8 mouse cellular contexts compared by ENCODE assay signal in the genomic region with DNA sequence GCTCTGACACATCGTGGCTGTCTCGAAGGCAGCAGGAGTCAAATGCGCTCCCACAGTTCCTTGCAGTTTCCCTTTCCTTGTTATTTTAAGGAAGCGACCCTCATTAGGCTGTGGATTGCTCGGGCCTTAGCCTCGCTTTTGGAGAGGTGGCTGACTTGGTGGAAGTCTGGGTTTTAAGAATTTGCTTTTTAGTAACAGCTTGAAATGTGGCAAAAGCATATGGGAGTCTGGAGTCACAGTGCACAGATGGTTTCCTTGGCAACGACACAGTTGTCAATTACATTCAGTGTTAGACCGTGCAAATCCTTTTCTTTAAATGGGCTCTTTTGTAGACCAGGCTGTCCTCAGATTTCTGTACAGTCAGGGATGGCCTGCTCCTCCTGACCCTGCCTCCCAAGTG. TPM values are rescaled to one million over a fixed set of nuclear protein-coding genes. Genes with fewer than 3 reads are reported as not detected.
DNase-seq lines count a peak whose midpoint lies in the region; ATAC-seq and TF ChIP-seq lines count a peak whose summit lies in the region.

No protein-coding gene starts in this region.

- ATAC-seq in forebrain, embryonic 14.5 days: peak; percentile 33; the same call in 1 of the 2 replicates
- ATAC-seq in liver, embryonic 13.5 days (ENCODE audit: low read depth): no peak

- no peak for TF ChIP-seq RAD21 in MEL (IDR thresholded peaks at IDR 0.05; ENCODE audit: low read depth, low read length)

- no peak for TF ChIP-seq POLR2A in kidney, adult 2 months (IDR thresholded peaks at IDR 0.05; ENCODE audit: low read depth, low read length)
- no peak for TF ChIP-seq POLR2A in MEL (IDR thresholded peaks at IDR 0.05; ENCODE audit: control insufficient read depth in 1 of 2, insufficient read depth in 1 of 2, low read depth in 1 of 2, low read length in 2 of 2, poor library complexity in 1 of 2)

- peak overlapping the region; percentile 98 for H3K4me3 ChIP-seq in kidney, adult 2 months (ENCODE audit: insufficient read depth, low read depth, low read length)
- peak overlapping the region; percentile 42 to 99 for H3K4me3 ChIP-seq in MEL (ENCODE audit: control insufficient read depth in 1 of 2, insufficient read depth in 1 of 2, low read depth in 2 of 2, low read length in 2 of 2)
- H3K4me3 ChIP-seq in forebrain, embryonic 14.5 days (ENCODE audit: low read depth, low read length): peak overlapping the region; percentile 97
- peak overlapping the region; percentile 94 for H3K4me3 ChIP-seq in liver, embryonic 13.5 days (replicated peaks)

- DNase-seq in kidney, adult 2 months: no peak
- DNase-seq in kidney, adult 18-20 months: no peak
- DNase-seq in MEL (ENCODE audit: low read depth, low spot score): peak; percentile 53
- peak; percentile 79 for DNase-seq in forebrain, embryonic 14.5 days (ENCODE audit: low spot score)
- no peak for DNase-seq in liver, embryonic 13.5 days
- DNase-seq in adrenal gland, postnatal 14 days: no peak
- no peak for DNase-seq in ovary, postnatal 36 days (ENCODE audit: low spot score)
- no peak for DNase-seq in cerebellum, postnatal 4 days (ENCODE audit: low spot score in 2 of 2)

- H3K9me3 ChIP-seq in MEL (replicated peaks; ENCODE audit: insufficient read depth, low read length): no peaks in the 10 kb centered on the region
- no peaks in the 10 kb centered on the region for H3K9me3 ChIP-seq in forebrain, embryonic 14.5 days (replicated peaks; ENCODE audit: control insufficient read depth, low read length)
- no peaks in the 10 kb centered on the region for H3K9me3 ChIP-seq in liver, embryonic 13.5 days (replicated peaks)

- peaks cover 2% of the 10 kb centered on the region; the same call in 1 of the 2 replicates for H3K36me3 ChIP-seq in kidney, adult 2 months (ENCODE audit: control insufficient read depth, insufficient read depth, low read length)
- peaks cover 2% of the 10 kb centered on the region in 2 experiments; a peak in 3 of 4 replicates for H3K36me3 ChIP-seq in MEL (ENCODE audit: control insufficient read depth in 1 of 2, insufficient read depth in 2 of 2, low read length in 2 of 2)
- H3K36me3 ChIP-seq in forebrain, embryonic 14.5 days (ENCODE audit: control insufficient read depth, insufficient read depth, low read length): peaks cover 34% of the 10 kb centered on the region
- H3K36me3 ChIP-seq in liver, embryonic 13.5 days: peaks cover 48% of the 10 kb centered on the region

- TF ChIP-seq CTCF in kidney, adult 2 months (conservative IDR thresholded peaks at IDR 0.05; ENCODE audit: insufficient read depth, insufficient read length, low read depth, low read length): no peak
- TF ChIP-seq CTCF in MEL (IDR thresholded peaks at IDR 0.05 in 2 of 3, conservative IDR thresholded peaks at IDR 0.05 in 1 of 3; ENCODE audit: control insufficient read depth in 1 of 3, insufficient read depth in 1 of 3, low read depth in 2 of 3, low read length in 3 of 3, poor library complexity in 1 of 3, severe bottlenecking in 1 of 3): no peak

- peak overlapping the region; percentile 84 for H3K9ac ChIP-seq in MEL (ENCODE audit: control insufficient read depth, low read depth, low read length, poor library complexity, severe bottlenecking)
- H3K9ac ChIP-seq in forebrain, embryonic 14.5 days (ENCODE audit: low read length): peak overlapping the region; percentile 89
- H3K9ac ChIP-seq in liver, embryonic 13.5 days: peak overlapping the region; percentile 95

- peak overlapping the region; percentile 87 for H3K4me2 ChIP-seq in forebrain, embryonic 14.5 days (ENCODE audit: low read length)
- peak overlapping the region; percentile 91 for H3K4me2 ChIP-seq in liver, embryonic 13.5 days

- WGBS in kidney, adult 2 months: 7% methylated on average over 8 of the region's 8 CpGs
- 22% methylated on average over 8 of the region's 8 CpGs for WGBS in forebrain, embryonic 14.5 days
- WGBS in liver, embryonic 13.5 days (ENCODE audit: insufficient replicate concordance): 12% methylated on average over 8 of the region's 8 CpGs

- H3K79me2 ChIP-seq in MEL (ENCODE audit: control insufficient read depth, insufficient read depth, low read length, poor library complexity): peaks cover 27% of the 10 kb centered on the region

- H3K27me3 ChIP-seq in kidney, adult 2 months (replicated peaks; ENCODE audit: control insufficient read depth, insufficient read depth, low read length): no peaks in the 10 kb centered on the region
- no peaks in the 10 kb centered on the region for H3K27me3 ChIP-seq in MEL (ENCODE audit: control insufficient read depth in 1 of 2, insufficient read depth in 2 of 2, low read length in 2 of 2)
- no peaks in the 10 kb centered on the region for H3K27me3 ChIP-seq in forebrain, embryonic 14.5 days (replicated peaks; ENCODE audit: control insufficient read depth, insufficient read depth, low read length)
- no peaks in the 10 kb centered on the region for H3K27me3 ChIP-seq in liver, embryonic 13.5 days

- no peak overlapping the region for H3K27ac ChIP-seq in kidney, adult 2 months (ENCODE audit: insufficient read depth, low read depth, low read length)
- no peak overlapping the region for H3K27ac ChIP-seq in MEL (ENCODE audit: control insufficient read depth, low read depth, low read length)
- H3K27ac ChIP-seq in forebrain, embryonic 14.5 days (ENCODE audit: low read depth, low read length): peak overlapping the region; percentile 86
- peak overlapping the region; percentile 99 for H3K27ac ChIP-seq in liver, embryonic 13.5 days

- no peak for TF ChIP-seq EP300 in MEL (IDR thresholded peaks at IDR 0.05; ENCODE audit: low read depth in 1 of 2, low read length in 2 of 2)

- H3K4me1 ChIP-seq in kidney, adult 2 months (ENCODE audit: control insufficient read depth, insufficient read depth, low read length): peaks cover 15% of the 10 kb centered on the region
- H3K4me1 ChIP-seq in MEL (ENCODE audit: control insufficient read depth in 1 of 2, insufficient read depth in 2 of 2, low read length in 2 of 2): peaks cover 0 to 8% of the 10 kb centered on the region in 2 experiments; a peak in 2 of 4 replicates
- peaks cover 7% of the 10 kb centered on the region for H3K4me1 ChIP-seq in forebrain, embryonic 14.5 days (ENCODE audit: control insufficient read depth, insufficient read depth, low read length)
- H3K4me1 ChIP-seq in liver, embryonic 13.5 days (replicated peaks): peaks cover 40% of the 10 kb centered on the region

TF ChIP-seq in MEL, 35 proteins besides CTCF, POLR2A, EP300 and RAD21:
- no peak for TF ChIP-seq TCF12 (IDR thresholded peaks at IDR 0.05; ENCODE audit: low read depth, low read length)
- no peak for TF ChIP-seq BHLHE40 (IDR thresholded peaks at IDR 0.05; ENCODE audit: borderline replicate concordance, low read depth, low read length)
- TF ChIP-seq ZC3H11A (IDR thresholded peaks at IDR 0.05; ENCODE audit: low read depth, low read length): no peak
- no peak for TF ChIP-seq CHD1 (IDR thresholded peaks at IDR 0.05; ENCODE audit: low read depth, low read length)
- no peak for TF ChIP-seq ETS1 (IDR thresholded peaks at IDR 0.05; ENCODE audit: low read depth, low read length)
- TF ChIP-seq SIN3A (IDR thresholded peaks at IDR 0.05; ENCODE audit: low read length): no peak
- no peak for TF ChIP-seq ZNF384 (IDR thresholded peaks at IDR 0.05; ENCODE audit: low read depth, low read length)
- TF ChIP-seq E2F4 (IDR thresholded peaks at IDR 0.05; ENCODE audit: borderline replicate concordance, low read depth, low read length): no peak

RNA-seq across cellular contexts. Expression of a gene that starts 1.0 kb away (rescaled TPM):
- 53.8 and 56.7 TPM in 2 replicates for polyA plus RNA-seq in kidney, adult 2 months (2012; rRNA removed)
- total RNA-seq in MEL (2012; rRNA removed): 139 and 156 TPM in 2 replicates
- polyA plus RNA-seq in MEL (2012; ENCODE audit: insufficient read depth in 1 of 2, insufficient read length in 2 of 2, low read depth in 1 of 2, low replicate concordance in 2 of 2, missing spikeins in 1 of 2): 100 to 1,000 TPM in 1 of 2 experiments, not detected in 1; 172 TPM
- polyA plus RNA-seq in forebrain, embryonic 14.5 days (2014; fragmentation: Nextera tagmentation; extraction: Ambion mirVana): 148 and 156 TPM in 2 replicates
- 94.5 and 96.8 TPM in 2 replicates for polyA plus RNA-seq in liver, embryonic 13.5 days (2015; fragmentation: Nextera tagmentation; extraction: Ambion mirVana)
- total RNA-seq in adrenal gland, postnatal 14 days (2021): 55.3 and 65.0 TPM in 2 replicates

RNA-seq across cellular contexts. Expression of a gene that starts 19.4 kb away (rescaled TPM):
- polyA plus RNA-seq in kidney, adult 2 months (2012; rRNA removed): 19.9 and 37.9 TPM in 2 replicates
- 37.0 and 39.0 TPM in 2 replicates for total RNA-seq in MEL (2012; rRNA removed)
- 100 to 1,000 TPM in 1 of 2 experiments, not detected in 1; 207 TPM for polyA plus RNA-seq in MEL (2012; ENCODE audit: insufficient read depth in 1 of 2, insufficient read length in 2 of 2, low read depth in 1 of 2, low replicate concordance in 2 of 2, missing spikeins in 1 of 2)
- polyA plus RNA-seq in forebrain, embryonic 14.5 days (2014; fragmentation: Nextera tagmentation; extraction: Ambion mirVana): 29.9 and 31.1 TPM in 2 replicates
- 260 and 311 TPM in 2 replicates for polyA plus RNA-seq in liver, embryonic 13.5 days (2015; fragmentation: Nextera tagmentation; extraction: Ambion mirVana)
- total RNA-seq in adrenal gland, postnatal 14 days (2021): 31.6 and 36.2 TPM in 2 replicates

RNA-seq across cellular contexts. Expression of a gene that starts 23.4 kb away (rescaled TPM):
- polyA plus RNA-seq in kidney, adult 2 months (2012; rRNA removed): 0.14 and 0.17 TPM in 2 replicates
- not detected in 2 replicates for total RNA-seq in MEL (2012; rRNA removed)
- polyA plus RNA-seq in MEL (2012; ENCODE audit: insufficient read depth in 1 of 2, insufficient read length in 2 of 2, low read depth in 1 of 2, low replicate concordance in 2 of 2, missing spikeins in 1 of 2): not detected
- polyA plus RNA-seq in forebrain, embryonic 14.5 days (2014; fragmentation: Nextera tagmentation; extraction: Ambion mirVana): 0.95 and 1.5 TPM in 2 replicates
- 0.08 TPM in 1 of 2 replicates, not detected in the other for polyA plus RNA-seq in liver, embryonic 13.5 days (2015; fragmentation: Nextera tagmentation; extraction: Ambion mirVana)
- not detected in 2 replicates for total RNA-seq in adrenal gland, postnatal 14 days (2021)

Comparison
In these comparisons a context has a peak if more than half of its experiments do, and no peak if none do; other contexts are left out.
1. DNase-seq: peak in MEL (single experiment) and forebrain, embryonic 14.5 days (single experiment); none in kidney, adult 2 months (single experiment), kidney, adult 18-20 months (single experiment), liver, embryonic 13.5 days (single experiment), adrenal gland, postnatal 14 days (single experiment), ovary, postnatal 36 days (single experiment) and cerebellum, postnatal 4 days (0 of 2).
2. H3K27ac ChIP-seq: peak in forebrain, embryonic 14.5 days (single experiment) and liver, embryonic 13.5 days (single experiment); none in kidney, adult 2 months (single experiment) and MEL (single experiment).
3. Peak in every context shown above with its lines, with median percentiles within 50 percentile points of each other: H3K4me3 ChIP-seq and H3K9ac ChIP-seq.